Mouse (Mus musculus): ENCODE measurements around the gene Gnb5. TPM values are rescaled to one million over a fixed set of nuclear protein-coding genes. Genes with fewer than 3 reads are reported as not detected.

The Gnb5 gene
- 1.2 and 1.6 TPM in 2 replicates for polyA plus RNA-seq (2015; fragmentation: Nextera tagmentation; extraction: Ambion mirVana)

DNA sequence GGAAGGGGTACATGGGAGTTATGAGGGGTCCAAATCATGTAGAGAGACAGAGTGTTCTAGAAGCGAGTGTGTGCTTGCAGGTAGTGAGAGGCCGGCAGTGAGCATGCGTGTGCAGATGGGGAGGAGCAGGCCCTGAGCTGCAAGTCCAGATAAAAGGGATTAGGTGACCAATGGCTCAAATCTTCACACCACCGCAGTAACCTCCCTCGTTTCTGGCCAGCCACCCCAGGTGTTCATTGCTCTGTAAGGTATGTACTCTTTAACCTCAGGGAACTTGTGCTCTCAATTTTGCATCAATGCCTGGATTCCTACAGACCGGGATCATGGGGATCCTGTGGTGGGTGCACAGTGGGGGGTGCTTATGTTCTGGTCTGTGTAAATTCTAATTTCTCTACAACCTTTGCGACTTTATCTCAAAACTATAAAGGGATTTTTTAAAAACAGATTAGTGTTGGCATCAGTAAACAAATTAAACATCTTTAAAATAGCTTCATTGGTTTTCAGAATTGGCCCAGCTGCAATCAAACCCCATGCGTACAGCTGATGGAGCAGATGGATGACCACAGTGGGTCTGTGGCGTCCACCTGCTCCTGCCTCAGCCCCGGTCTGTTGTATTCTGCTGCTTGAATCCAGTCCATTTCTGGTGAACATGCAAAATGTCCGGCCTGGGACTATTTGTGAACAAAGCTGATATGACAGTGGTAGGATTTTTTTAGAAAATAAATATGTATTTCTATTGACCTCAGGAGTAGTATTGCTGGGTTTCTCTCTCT lies at the start of gene Gnb5:
Gnb5 (plus strand) TSS at position 163 of the 773 bp plus-strand sequence.
- Histone ChIP-seq H3K27ac (replicated peaks) (no peak within 1 kb of the TSS), H3K4me2 (no peak within 1 kb of the TSS), H3K4me1 (replicated peaks) (no peaks in the 10 kb centered on the region), H3K9me3 (replicated peaks) (no peaks in the 10 kb centered on the region), H3K4me3 (replicated peaks) (no peak within 1 kb of the TSS), H3K9ac (no peak within 1 kb of the TSS), H3K27me3 (no peaks in the 10 kb centered on the region), H3K36me3 (replicated peaks) (no peaks in the 10 kb centered on the region)
- 66% methylated on average over 11 of the region's 11 CpGs for WGBS (ENCODE audit: insufficient replicate concordance)
- ATAC-seq (ENCODE audit: insufficient read depth) = no peak

DNA sequence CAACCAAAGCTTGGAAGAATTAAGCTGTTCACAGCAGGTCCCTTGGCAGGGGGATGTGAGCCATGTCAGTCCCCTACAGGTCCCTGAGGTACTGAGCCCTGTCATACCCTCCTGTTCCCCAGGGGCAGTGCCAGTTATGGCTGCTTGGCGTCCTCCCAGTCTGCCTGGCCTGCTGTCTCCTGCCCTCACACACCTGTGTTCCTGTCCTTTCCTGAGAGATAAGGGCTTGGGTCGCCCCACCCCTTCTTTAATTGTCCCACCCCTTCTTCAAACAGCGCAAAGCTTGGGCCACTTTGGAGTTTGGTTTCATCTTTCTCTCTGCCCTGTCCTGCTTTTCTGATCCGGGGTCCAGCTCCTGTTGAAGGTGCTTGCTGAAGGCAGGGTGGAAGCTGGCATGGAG lies 47.3 kb upstream of the Gnb5 start:
- no peaks in the 10 kb centered on the region for H3K27me3 ChIP-seq
- no peaks in the 10 kb centered on the region for H3K4me1 ChIP-seq (replicated peaks)
- H3K4me2 ChIP-seq = no peak overlapping the region
- no peaks in the 10 kb centered on the region for H3K36me3 ChIP-seq (replicated peaks)
- H3K9ac ChIP-seq = no peak overlapping the region
- H3K27ac ChIP-seq (replicated peaks) = no peak overlapping the region
- WGBS (ENCODE audit: insufficient replicate concordance) = 50% methylated on average over 4 of the region's 4 CpGs
- H3K4me3 ChIP-seq (replicated peaks) = no peak overlapping the region
- H3K9me3 ChIP-seq (replicated peaks) = no peaks in the 10 kb centered on the region
- ATAC-seq (ENCODE audit: insufficient read depth) = no peak

DNA sequence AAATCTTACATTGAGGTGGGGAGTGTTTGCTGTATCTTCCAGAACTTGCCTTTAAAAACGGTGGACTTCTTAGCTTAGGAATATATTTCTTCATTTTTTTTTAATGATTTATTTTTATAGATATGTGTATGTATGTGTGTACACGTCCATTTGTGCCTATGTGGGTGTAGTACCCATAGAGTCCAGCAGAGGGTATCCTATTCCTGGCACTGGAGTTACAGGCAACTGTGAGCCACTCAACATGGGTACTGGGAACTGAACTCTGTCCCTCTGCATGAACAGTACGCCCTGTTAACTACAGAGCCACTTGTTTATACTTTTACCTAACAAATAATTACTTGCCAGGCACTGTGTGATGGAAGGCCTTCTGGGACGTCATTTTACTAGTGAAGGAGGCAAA lies 46.4 kb upstream of the Gnb5 start:
- Histone ChIP-seq H3K9ac (no peak overlapping the region), H3K27ac (replicated peaks) (no peak overlapping the region), H3K4me2 (no peak overlapping the region), H3K27me3 (no peaks in the 10 kb centered on the region), H3K36me3 (replicated peaks) (no peaks in the 10 kb centered on the region), H3K9me3 (replicated peaks) (no peaks in the 10 kb centered on the region), H3K4me3 (replicated peaks) (no peak overlapping the region), H3K4me1 (replicated peaks) (no peaks in the 10 kb centered on the region)
- WGBS (ENCODE audit: insufficient replicate concordance) = 65% methylated on average over 4 of the region's 4 CpGs
- no peak for ATAC-seq (ENCODE audit: insufficient read depth)

DNA sequence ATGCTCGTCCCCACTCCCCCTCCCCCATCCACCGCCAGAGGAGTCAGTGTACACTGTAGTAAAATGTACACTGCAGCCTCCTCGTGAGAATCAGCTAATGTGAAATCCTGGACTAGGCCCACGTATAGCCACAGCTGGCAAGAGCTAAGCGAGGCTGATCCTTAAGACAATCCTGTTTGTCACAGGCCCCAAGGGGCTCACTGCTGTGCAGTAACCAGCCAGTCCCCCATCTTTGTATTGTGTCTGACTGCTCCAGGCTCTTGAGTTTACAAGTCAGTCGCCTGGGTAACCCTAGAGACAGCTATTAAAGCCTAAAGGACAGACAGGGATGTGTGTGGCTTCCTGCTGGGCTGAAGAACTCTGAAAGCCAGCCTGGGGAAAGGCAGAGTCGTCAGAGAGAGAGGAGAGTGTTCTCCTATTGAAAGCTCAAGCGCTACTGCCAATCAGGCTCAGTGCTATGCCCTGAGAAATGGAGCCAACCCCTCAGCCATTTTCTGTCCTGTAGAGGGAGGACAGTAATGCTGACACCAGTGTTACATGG lies 44.7 kb upstream of the Gnb5 start:
- no peak for ATAC-seq (ENCODE audit: insufficient read depth)
- Histone ChIP-seq H3K27me3 (no peaks in the 10 kb centered on the region), H3K4me3 (replicated peaks) (no peak overlapping the region), H3K9ac (no peak overlapping the region), H3K36me3 (replicated peaks) (no peaks in the 10 kb centered on the region), H3K9me3 (replicated peaks) (no peaks in the 10 kb centered on the region), H3K27ac (replicated peaks) (no peak overlapping the region), H3K4me2 (no peak overlapping the region), H3K4me1 (replicated peaks) (no peaks in the 10 kb centered on the region)
- WGBS (ENCODE audit: insufficient replicate concordance) = 39% methylated on average over 8 of the region's 8 CpGs

DNA sequence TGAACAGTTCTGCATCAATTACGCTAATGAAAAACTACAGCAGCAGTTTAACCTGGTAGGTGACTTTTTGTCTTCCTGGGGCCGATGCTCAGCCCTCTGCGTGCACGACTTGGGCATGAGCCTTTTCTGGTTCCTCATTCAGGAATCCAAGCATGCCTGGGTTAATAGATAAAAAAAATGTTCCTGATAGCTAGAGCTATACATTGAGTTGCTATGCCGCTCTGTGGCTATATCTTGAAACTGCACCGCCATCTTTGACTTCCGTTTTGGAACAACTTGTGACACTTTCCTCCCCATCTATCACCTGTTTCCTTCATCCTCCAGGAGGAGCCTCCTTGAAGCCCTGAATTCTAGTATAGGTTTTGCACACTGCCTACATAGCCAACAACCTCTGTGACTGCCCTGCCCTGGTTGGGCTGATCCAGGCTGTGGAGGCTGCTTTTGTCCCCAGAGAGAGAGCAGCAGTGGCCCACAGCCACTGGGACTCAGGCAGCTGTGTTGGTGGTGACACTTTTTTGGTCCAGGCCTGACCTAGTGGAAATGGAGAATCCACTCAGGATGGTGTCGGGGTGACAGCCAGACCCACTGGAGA lies 43.8 kb upstream of the Gnb5 start:
- Histone ChIP-seq H3K4me1 (replicated peaks) (no peaks in the 10 kb centered on the region), H3K27me3 (no peaks in the 10 kb centered on the region), H3K27ac (replicated peaks) (no peak overlapping the region), H3K9ac (no peak overlapping the region), H3K4me3 (replicated peaks) (no peak overlapping the region), H3K36me3 (replicated peaks) (no peaks in the 10 kb centered on the region), H3K9me3 (replicated peaks) (no peaks in the 10 kb centered on the region), H3K4me2 (peak overlapping the region; percentile 25)
- no peak for ATAC-seq (ENCODE audit: insufficient read depth)
- 25% methylated on average over 8 of the region's 8 CpGs for WGBS (ENCODE audit: insufficient replicate concordance)

DNA sequence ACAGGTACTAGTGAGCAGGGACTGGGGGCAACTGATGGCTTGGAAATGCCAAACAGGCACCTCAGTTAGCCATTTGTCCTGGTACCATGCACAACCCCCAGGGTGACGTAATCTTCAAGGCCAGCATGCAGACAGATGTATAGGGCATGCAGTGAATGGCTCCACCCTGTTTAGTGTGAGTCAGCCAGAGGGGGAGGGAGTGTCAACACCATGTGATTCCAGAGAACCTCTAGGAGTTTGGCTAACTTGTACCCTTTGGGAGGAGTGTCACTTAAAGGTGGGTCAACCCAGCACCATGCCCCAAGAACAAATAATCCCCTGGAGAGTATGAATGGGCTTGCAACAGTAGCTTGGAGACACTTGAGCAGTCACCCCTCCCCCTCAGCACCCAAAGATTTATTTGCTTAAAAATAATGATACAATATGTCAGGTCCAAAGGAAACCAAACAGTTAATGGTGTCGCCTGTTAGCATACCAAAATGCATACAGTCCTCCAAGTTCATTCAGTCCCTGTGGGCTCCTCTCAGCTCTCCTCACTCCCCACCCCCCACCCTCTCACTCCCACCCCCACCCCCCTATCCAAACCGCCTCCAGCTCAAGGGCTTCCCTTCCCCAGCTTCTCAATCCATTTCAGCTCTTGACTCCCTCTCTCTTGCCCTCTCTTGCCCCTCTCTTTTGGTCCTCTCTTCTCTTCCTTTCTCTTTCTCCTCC lies 41.9 kb upstream of the Gnb5 start:
- ATAC-seq (ENCODE audit: insufficient read depth) = no peak; the same call in 1 of the 2 replicates
- no peaks in the 10 kb centered on the region for H3K27me3 ChIP-seq
- no peaks in the 10 kb centered on the region for H3K36me3 ChIP-seq (replicated peaks)
- no peak overlapping the region for H3K4me3 ChIP-seq (replicated peaks)
- no peak overlapping the region for H3K27ac ChIP-seq (replicated peaks)
- no peaks in the 10 kb centered on the region for H3K4me1 ChIP-seq (replicated peaks)
- no peaks in the 10 kb centered on the region for H3K9me3 ChIP-seq (replicated peaks)
- 29% methylated on average over 3 of the region's 3 CpGs for WGBS (ENCODE audit: insufficient replicate concordance)
- no peak overlapping the region for H3K4me2 ChIP-seq
- H3K9ac ChIP-seq = no peak overlapping the region

DNA sequence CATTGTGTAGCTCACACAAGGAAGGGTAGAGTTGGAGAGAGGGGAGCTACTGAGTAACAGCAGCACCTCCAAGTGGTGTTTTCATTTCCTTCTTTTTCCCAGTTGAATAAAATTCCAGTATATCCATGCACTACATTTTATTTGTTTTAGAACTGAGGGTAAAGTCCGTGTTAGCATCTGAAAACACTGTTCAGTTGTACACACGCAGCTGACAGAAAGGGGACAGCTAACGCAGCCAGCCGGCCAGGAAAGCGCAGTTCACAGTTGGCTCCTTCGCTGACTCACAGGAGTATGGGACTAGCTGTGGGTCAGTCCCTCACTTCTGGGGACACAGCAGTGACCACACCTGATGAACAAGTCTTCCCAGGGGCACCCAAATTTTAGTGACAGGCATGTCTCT lies 38.9 kb upstream of the Gnb5 start:
- no peak for ATAC-seq (ENCODE audit: insufficient read depth)
- H3K4me3 ChIP-seq (replicated peaks) = no peak overlapping the region
- H3K4me2 ChIP-seq = no peak overlapping the region
- no peaks in the 10 kb centered on the region for H3K9me3 ChIP-seq (replicated peaks)
- WGBS (ENCODE audit: insufficient replicate concordance) = 59% methylated on average over 6 of the region's 6 CpGs
- no peaks in the 10 kb centered on the region for H3K27me3 ChIP-seq
- H3K4me1 ChIP-seq (replicated peaks) = no peaks in the 10 kb centered on the region
- no peak overlapping the region for H3K27ac ChIP-seq (replicated peaks)
- no peaks in the 10 kb centered on the region for H3K36me3 ChIP-seq (replicated peaks)
- H3K9ac ChIP-seq = no peak overlapping the region

DNA sequence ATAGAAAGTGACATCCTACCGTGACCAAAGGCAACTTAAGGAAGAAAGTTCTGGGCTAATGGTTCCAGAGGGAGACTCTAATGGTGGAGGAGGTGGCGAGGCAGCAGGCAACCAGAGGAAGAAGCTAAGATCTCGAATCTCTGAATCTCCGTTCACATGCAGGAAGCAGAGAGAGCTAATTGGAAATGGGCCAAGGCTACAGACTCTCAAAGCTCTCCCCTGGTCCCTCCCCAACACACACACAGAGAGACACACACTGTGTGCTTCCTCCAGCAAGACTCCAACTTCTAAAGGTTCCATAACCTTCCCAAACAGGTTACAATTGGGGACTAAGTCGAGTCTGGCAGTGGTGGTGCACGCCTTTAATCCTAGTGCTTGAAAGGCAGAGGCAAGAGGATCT lies 35.7 kb upstream of the Gnb5 start:
- no peaks in the 10 kb centered on the region for H3K27me3 ChIP-seq
- H3K4me3 ChIP-seq (replicated peaks) = no peak overlapping the region
- H3K4me2 ChIP-seq = no peak overlapping the region
- WGBS (ENCODE audit: insufficient replicate concordance) = 43% methylated on average over 6 of the region's 6 CpGs
- H3K9me3 ChIP-seq (replicated peaks) = no peaks in the 10 kb centered on the region
- H3K27ac ChIP-seq (replicated peaks) = no peak overlapping the region
- no peak for ATAC-seq (ENCODE audit: insufficient read depth)
- no peaks in the 10 kb centered on the region for H3K36me3 ChIP-seq (replicated peaks)
- H3K4me1 ChIP-seq (replicated peaks) = no peaks in the 10 kb centered on the region
- H3K9ac ChIP-seq = no peak overlapping the region

DNA sequence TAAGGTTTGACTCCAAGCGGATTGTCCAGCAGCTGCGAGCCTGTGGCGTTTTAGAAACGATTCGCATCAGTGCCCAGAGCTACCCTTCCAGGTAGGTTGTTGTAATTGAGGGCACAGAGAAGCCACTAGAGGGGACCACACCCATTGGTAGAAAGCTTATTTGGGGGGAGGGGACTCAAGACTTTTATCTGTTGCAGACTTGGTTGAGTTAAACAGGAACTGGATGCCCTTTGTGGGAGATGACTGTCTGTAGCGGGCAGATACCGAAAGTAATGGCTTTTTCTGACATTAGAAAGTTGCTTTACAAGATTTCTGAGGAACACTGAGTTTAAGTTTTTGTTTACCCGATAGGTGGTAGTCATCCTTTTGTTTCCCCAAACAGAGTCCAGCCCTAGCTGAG lies 34.5 kb upstream of the Gnb5 start:
- H3K4me2 ChIP-seq = no peak overlapping the region
- H3K36me3 ChIP-seq (replicated peaks) = no peaks in the 10 kb centered on the region
- no peak for ATAC-seq (ENCODE audit: insufficient read depth)
- no peaks in the 10 kb centered on the region for H3K27me3 ChIP-seq
- H3K27ac ChIP-seq (replicated peaks) = no peak overlapping the region
- no peaks in the 10 kb centered on the region for H3K9me3 ChIP-seq (replicated peaks)
- WGBS (ENCODE audit: insufficient replicate concordance) = 61% methylated on average over 8 of the region's 8 CpGs
- H3K9ac ChIP-seq = no peak overlapping the region
- H3K4me3 ChIP-seq (replicated peaks) = no peak overlapping the region
- H3K4me1 ChIP-seq (replicated peaks) = no peaks in the 10 kb centered on the region

DNA sequence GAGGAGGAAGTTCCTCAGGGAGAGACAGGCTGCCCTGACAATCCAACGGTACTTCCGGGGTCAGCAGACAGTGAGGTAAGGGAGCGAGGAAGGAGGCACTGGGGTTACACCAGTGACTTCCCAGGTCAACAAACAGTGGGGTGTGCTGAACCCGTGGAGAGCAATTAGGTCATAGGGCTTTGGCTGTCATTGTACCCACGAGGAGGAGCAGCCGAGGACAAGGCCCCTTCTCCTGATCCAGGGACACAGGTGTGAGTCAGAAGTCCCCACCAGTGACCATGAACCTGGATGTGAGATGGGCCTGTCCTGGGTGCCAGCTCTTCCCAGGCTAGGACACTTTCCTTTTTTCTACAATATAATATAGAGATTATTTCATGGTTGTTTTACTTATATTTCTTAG lies 32.4 kb upstream of the Gnb5 start:
- no peak for ATAC-seq (ENCODE audit: insufficient read depth)
- Histone ChIP-seq H3K4me2 (no peak overlapping the region), H3K27ac (replicated peaks) (no peak overlapping the region), H3K27me3 (no peaks in the 10 kb centered on the region), H3K36me3 (replicated peaks) (no peaks in the 10 kb centered on the region), H3K9ac (no peak overlapping the region), H3K4me1 (replicated peaks) (no peaks in the 10 kb centered on the region), H3K4me3 (replicated peaks) (no peak overlapping the region), H3K9me3 (replicated peaks) (no peaks in the 10 kb centered on the region)
- WGBS (ENCODE audit: insufficient replicate concordance) = 62% methylated on average over 6 of the region's 6 CpGs

DNA sequence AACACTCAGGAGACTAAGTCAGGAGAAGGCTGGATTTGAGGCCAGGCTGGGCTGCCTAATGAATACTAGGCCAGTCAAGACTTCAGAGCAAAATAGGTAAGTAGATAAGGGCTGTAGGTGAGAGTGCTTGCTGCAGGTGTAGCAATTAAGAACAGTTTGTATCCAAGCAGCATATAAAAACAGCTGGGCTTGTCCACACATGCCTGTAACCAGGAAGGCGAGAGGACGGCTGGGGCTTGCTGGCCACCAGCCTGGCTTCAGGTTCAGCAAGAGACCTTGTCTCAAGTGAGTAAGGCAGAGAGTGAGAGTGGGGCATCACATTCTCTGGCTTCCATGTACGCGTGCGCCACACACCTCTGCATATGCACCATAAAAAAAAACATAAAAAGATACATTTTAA lies 31.6 kb upstream of the Gnb5 start:
- ATAC-seq (ENCODE audit: insufficient read depth) = no peak
- no peaks in the 10 kb centered on the region for H3K36me3 ChIP-seq (replicated peaks)
- H3K4me2 ChIP-seq = no peak overlapping the region
- H3K27ac ChIP-seq (replicated peaks) = no peak overlapping the region
- no peak overlapping the region for H3K4me3 ChIP-seq (replicated peaks)
- H3K4me1 ChIP-seq (replicated peaks) = no peaks in the 10 kb centered on the region
- no peak overlapping the region for H3K9ac ChIP-seq
- 69% methylated on average over 5 of the region's 5 CpGs for WGBS (ENCODE audit: insufficient replicate concordance)
- no peaks in the 10 kb centered on the region for H3K27me3 ChIP-seq
- H3K9me3 ChIP-seq (replicated peaks) = no peaks in the 10 kb centered on the region

Data from liver, embryonic 15.5 days (tissue).